Mouse (Mus musculus) erythroblast, embryonic 14.5 days (primary cell): ENCODE results near the gene 4833427G06Rik. TPM values are rescaled to one million over a fixed set of nuclear protein-coding genes. Genes with fewer than 3 reads are reported as not detected.

ENCODE experiments used
- H3K27me3 ChIP-seq: 2 replicates; pipeline ENCODE4 v1.6.1; 2012; ENCODE audit warnings: inconsistent platforms; ENCODE audit not compliant: control insufficient read depth
- H3K36me3 ChIP-seq: 2 replicates; pipeline ENCODE4 v1.6.1; 2012; ENCODE audit warnings: mild to moderate bottlenecking, inconsistent platforms; ENCODE audit not compliant: control insufficient read depth
- H3K4me1 ChIP-seq: 2 replicates; pipeline ENCODE4 v1.6.1; 2012; ENCODE audit warnings: inconsistent platforms; ENCODE audit not compliant: control insufficient read depth
- H3K4me3 ChIP-seq: replicated peaks from 2 replicates; pipeline ENCODE3; 2012; ENCODE audit warnings: moderate library complexity, mild to moderate bottlenecking, inconsistent platforms
- H3K9me3 ChIP-seq: 2 replicates; pipeline ENCODE4 v1.6.1; 2012; ENCODE audit warnings: low read length, inconsistent platforms, mixed read lengths; ENCODE audit not compliant: control insufficient read depth
- GATA1 ChIP-seq: IDR thresholded peaks from 2 replicates; pipeline ENCODE4 v1.6.1; 2012; ENCODE audit warnings: low read length, inconsistent platforms, mixed read lengths
- TAL1 ChIP-seq: IDR thresholded peaks from 3 replicates; pipeline ENCODE4 v1.6.1; 2012; ENCODE audit warnings: low read length, inconsistent platforms, mixed read lengths
- polyA plus RNA-seq: library from polyadenylated mRNA; stranded (reverse); fragments of >175 nt; gene quantifications from 2 replicates; pipeline ENCODE4 v1.2.3, GENCODE M21; 2012

The 4833427G06Rik gene
- polyA plus RNA-seq, 1 experiment: not detected

DNA sequence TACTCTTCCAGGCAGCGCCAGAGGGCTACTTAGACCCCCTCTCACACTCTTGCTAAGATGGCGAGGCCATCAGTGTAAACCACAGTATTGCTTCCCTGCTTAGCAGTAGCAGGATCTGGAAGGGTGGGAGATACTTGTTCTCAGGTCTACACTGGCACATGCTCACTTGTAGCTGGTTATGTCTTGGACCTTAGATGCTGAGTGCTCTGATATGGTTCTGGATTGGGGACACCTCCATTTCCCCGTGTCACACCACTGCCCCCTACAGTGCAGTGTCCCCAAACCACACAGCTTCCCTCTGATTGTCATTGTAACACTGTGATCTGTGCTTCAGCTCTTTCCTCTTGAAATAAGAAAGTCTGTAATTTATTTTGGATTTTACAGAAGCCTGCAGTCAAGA lies 35.1 kb upstream of the 4833427G06Rik start:
- TF ChIP-seq GATA1: no peak
- TF ChIP-seq TAL1: no peak
- Histone ChIP-seq H3K4me3 (no peak overlapping the region), H3K9me3 (no peaks in the 10 kb centered on the region), H3K4me1 (peaks cover 12% of the 10 kb centered on the region), H3K27me3 (no peaks in the 10 kb centered on the region), H3K36me3 (no peaks in the 10 kb centered on the region)

DNA sequence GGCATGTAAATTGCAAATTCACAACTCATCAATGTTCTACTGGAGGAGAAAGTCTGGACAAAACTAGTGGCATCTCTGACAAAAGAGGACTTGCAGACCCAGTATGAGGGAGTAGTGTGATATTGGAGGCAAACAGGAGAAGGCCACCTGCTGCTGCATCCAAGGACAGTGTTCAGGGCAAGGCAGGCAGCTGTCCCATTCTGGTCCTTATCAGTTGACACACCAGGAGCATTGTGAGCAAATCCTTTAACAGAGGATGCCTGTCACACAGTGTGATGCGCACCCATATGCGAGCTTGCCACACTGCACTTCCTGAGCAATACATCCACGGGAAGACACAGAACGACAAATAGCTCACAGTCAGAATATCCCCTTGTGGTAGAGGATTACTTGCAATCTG lies 12.9 kb upstream of the 4833427G06Rik start:
- no peak for TF ChIP-seq TAL1
- TF ChIP-seq GATA1: no peak
- peaks cover 2% of the 10 kb centered on the region; the same call in 1 of the 2 replicates for H3K27me3 ChIP-seq
- no peaks in the 10 kb centered on the region for H3K9me3 ChIP-seq
- no peak overlapping the region for H3K4me3 ChIP-seq
- no peaks in the 10 kb centered on the region for H3K4me1 ChIP-seq
- no peaks in the 10 kb centered on the region for H3K36me3 ChIP-seq

DNA sequence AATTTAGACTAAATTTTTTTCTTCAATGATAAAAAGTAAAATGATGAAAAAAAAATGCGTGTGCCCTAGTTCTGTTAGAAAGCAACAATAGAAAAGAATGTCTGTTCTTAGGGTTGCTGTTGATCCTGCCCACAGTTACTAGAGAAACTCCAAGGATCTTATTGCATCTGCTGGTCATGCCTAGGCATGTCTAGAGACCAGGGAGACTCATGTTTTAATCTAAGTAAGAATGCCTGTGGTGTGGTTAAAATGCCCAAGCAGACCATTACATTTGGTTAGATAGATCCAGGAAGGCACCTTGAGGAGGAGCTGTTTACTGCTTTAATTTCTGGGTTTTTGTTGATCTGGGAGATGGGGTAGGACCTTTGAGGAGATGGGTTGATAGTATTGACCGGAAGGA lies 3.9 kb upstream of the 4833427G06Rik start:
- Histone ChIP-seq H3K36me3 (no peaks in the 10 kb centered on the region), H3K4me1 (no peaks in the 10 kb centered on the region), H3K4me3 (no peak overlapping the region), H3K27me3 (peaks cover 63% of the 10 kb centered on the region), H3K9me3 (peaks cover 2% of the 10 kb centered on the region; the same call in 1 of the 2 replicates)
- TF ChIP-seq GATA1 (no peak), TAL1 (no peak)

DNA sequence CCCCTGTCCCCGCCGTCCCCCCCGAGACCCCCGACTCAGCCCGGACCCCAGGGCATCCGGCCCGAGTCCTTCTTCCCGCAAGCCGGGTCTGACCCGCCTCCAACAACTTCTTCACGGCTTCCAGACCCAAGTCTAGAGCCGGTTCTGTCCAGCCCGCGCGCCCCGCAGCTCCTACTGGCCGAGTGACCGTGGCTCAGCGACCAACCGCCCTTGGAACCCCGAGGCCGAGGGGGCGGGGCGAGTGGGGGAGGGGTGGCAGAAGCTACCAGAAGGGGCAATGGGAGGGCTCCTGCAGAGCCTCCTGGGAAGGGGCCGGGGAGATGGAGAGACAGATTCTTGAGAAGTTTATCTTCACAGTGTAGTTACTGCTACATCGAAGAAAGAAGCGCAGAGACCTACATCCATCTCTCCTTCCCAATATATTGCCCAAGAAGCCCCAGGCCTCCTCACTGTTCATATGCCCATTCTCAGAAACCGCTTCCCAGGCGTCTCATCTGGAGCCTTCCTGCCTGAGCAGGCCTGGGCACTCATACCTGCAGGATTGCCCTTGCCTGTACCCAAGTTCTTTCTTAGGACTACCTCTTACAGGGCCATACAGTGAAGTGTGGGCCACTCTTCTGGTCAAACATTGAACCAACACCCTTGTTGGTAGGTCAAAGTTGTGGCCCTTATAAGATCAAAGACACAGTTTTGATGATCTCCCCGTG lies 2.1 kb upstream of the 4833427G06Rik start:
- H3K9me3 ChIP-seq: peaks cover 2% of the 10 kb centered on the region; the same call in 1 of the 2 replicates
- H3K27me3 ChIP-seq: peaks cover 74% of the 10 kb centered on the region
- TF ChIP-seq GATA1 (no peak), TAL1 (no peak)
- H3K4me1 ChIP-seq: no peaks in the 10 kb centered on the region
- H3K4me3 ChIP-seq: no peak overlapping the region
- H3K36me3 ChIP-seq: no peaks in the 10 kb centered on the region

DNA sequence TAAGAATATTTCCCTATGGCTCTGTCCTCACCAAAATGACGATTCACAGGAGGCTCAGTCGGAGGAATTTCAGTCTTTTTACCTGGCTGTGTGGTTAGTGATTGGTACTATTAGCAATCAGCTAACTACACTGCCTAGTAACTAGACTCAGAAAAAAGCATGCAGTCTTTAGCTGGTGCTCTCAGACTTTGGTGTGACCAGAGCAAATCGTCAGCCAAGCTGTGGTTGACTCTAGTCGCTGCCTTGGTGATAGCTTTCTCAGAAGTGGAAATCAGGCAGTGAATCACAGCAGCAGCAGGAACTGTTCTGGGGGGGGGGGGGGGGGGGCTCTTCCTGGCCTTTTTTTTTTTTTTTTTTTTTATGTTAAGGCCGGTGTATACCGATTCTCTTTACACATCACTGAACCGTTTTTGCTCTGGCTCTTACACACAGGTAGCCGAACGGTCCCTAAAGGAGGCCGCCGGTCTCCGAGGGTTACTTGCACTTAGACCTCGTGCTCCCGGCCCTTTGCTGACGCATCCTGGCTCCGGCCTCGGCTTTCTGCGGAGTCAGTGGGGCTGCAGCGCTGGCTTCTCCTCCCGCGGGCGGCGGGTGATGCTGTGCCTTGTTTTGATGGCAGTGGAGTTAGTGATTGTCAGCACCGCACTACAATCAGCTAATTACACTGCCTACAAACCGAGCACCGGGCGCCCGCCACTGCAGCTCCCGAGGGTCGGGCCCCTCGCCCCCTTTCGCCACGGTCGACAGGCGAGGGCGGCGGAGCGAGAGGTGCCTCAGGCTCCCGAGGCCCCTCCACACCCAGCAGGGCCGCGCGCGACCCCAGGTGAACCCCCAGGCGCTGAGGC lies 1.3 kb upstream of the 4833427G06Rik start:
- H3K27me3 ChIP-seq: peaks cover 76% of the 10 kb centered on the region
- H3K36me3 ChIP-seq: no peaks in the 10 kb centered on the region
- no peak for TF ChIP-seq TAL1
- TF ChIP-seq GATA1: no peak
- H3K9me3 ChIP-seq: peaks cover 2% of the 10 kb centered on the region; the same call in 1 of the 2 replicates
- peak overlapping the region; percentile 4 for H3K4me3 ChIP-seq
- H3K4me1 ChIP-seq: no peaks in the 10 kb centered on the region

DNA sequence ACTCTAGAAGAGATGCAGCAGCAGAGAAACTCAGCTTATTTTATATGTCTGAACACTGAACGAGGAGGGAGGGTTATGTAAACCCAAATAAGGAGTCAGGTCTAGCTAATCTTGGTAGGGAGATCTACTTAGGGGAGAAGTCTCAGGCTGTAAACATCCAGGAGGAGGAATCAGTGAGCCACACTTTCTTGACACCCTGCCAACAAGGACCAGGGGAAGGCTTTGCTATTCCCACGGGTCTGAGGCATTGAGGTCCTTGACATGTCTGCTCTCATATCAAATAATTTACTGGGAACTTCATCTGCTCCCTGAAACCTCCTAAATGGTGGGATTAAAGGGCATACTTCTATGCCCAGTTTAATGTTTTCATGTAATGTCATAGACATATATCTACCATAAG lies 5.6 kb downstream of the 4833427G06Rik start:
- Histone ChIP-seq H3K9me3 (no peaks in the 10 kb centered on the region), H3K4me1 (peaks cover 5% of the 10 kb centered on the region), H3K4me3 (no peak overlapping the region), H3K36me3 (no peaks in the 10 kb centered on the region), H3K27me3 (peaks cover 29% of the 10 kb centered on the region)
- TF ChIP-seq GATA1: no peak

DNA sequence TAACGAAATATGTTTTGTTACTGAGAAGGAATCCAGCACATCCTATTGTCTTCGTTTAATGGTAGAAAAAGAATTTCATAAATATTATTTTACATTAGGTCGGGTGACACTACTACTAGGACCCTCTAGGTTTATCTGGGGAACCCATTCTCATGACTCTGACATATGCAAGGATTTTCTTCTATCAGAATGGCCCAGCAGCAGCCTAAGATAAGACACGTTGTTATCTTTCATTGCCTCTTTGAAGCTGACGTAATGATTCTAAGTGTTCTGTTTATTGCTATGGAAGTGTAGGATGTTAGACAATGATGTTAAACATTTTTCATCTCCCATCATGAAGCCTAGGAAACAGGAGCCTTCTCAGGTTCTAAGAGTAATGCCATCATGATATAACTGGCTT lies 8.2 kb downstream of the 4833427G06Rik start:
- Histone ChIP-seq H3K4me1 (peaks cover 5% of the 10 kb centered on the region), H3K36me3 (no peaks in the 10 kb centered on the region), H3K27me3 (peaks cover 10% of the 10 kb centered on the region), H3K9me3 (no peaks in the 10 kb centered on the region), H3K4me3 (no peak overlapping the region)
- TF ChIP-seq TAL1: no peak
- TF ChIP-seq GATA1: no peak

DNA sequence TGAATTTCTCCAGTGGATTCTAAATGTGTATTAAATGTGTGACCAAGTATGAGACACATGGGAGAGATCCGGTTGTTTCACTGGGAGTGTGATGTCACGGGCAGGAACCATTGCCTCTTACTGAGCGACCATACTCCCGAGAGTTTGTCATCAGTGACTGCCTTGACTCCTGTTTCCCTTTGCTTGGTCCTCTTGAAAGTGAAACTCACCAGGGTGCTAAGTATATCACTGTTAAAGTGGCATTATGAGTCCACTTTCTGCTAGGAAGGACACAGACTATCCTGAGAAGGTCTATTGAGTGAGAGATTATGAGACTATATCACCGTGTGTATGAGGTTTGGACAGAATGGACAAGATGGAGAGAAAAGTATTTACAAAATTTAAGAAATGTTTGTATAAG lies 20.3 kb downstream of the 4833427G06Rik start:
- Histone ChIP-seq H3K9me3 (no peaks in the 10 kb centered on the region), H3K4me1 (peaks cover 11% of the 10 kb centered on the region), H3K27me3 (peaks cover 7% of the 10 kb centered on the region), H3K36me3 (no peaks in the 10 kb centered on the region), H3K4me3 (no peak overlapping the region)
- no peak for TF ChIP-seq TAL1
- TF ChIP-seq GATA1: no peak

DNA sequence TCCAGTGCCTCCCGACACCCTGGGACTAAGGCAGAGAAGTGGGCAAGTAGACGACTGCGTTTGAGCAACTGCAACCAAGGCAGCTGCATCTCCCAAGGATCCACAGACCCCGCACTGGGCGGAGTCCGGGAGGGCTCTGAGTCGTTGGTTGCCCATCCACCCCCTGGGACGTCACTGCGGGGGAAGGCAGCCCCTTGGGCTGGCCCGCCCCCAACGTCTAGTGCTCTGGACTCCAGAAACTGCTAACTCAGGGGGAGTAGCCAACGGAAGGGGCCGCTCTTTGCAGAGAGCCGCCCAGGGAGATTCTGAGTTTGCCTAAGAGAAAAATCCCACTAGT lies 24.9 kb downstream of the 4833427G06Rik start, which contains the start of gene Layn:
Gene Layn, minus strand, starts transcription at position 116 of the 337 bp plus-strand sequence.
- Histone ChIP-seq H3K4me3 (peak within 1 kb of the TSS; percentile 49), H3K36me3 (no peaks in the 10 kb centered on the region), H3K9me3 (no peaks in the 10 kb centered on the region), H3K27me3 (peaks cover 21% of the 10 kb centered on the region), H3K4me1 (peaks cover 21% of the 10 kb centered on the region)
- no peak for TF ChIP-seq TAL1
- TF ChIP-seq GATA1: no peak
